Mouse (Mus musculus): ENCODE results near the gene Zfp950.
"Not testable (repeated sequence)": the region's sequence is repeated elsewhere in the genome, so short reads cannot be mapped to it uniquely, and the experiment has no call there.

Zfp950 gene

DNA sequence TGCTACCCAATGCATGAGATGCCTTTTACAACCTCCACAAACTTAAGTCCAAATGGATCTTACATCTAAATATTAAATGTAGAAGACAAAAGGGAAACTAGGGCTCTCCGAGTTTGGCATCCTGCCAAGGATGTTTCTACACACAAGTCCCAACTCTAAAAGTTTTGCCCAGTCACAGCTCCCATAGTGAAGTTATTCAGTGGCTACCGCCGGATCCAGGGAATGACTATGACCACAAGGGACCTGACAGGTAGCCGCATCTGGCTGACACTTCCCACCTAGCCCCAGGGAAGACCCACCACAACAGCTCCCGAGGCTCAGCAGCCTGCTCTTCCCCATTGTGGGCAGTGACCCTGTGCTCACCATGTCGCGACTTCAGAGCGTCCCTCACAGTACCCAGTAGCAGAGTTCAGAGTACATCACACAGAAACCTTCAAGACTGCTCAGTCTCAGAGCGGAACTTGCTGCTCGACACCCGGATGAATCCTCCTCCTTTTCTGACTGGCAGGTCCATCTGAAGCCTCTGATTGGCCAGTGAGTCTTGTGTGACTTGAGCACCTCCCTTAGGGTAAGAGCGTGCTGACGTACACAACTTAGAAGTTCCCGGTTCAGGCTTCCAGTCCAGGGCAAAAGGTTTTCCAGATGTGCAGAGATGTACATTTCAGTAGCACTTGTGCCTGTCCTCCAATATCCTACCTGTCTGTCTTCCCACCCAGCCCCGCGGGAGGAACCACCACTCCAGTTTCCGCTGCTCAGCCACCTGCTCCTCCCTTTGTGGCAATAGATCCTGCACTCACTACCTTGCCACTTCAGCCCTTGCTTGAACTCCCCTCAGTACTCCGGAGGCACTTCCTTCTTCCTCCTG lies at the start of gene Zfp950:
TSS of gene Zfp950 (minus strand) at position 499 of the 865 bp plus-strand sequence.
- DNase-seq (ENCODE audit: low spot score) = peak; percentile 67

DNA sequence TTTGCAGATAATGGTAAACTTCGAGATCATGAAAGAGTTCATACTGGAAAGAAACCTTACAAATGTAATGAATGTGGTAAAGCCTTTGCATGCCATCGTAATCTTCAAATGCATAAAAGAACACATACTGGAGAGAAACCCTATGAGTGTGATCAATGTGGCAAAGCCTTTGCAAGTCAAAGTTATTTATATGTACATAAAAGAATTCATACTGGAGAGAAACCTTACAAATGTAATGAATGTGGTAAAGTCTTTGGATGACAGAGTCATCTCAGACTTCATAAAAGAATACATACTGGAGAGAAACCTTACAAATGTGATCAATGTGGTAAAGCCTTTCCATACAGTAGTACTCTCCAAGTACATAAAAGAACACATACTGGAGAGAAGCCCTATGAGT lies 43.0 kb upstream of the Zfp950 start, which contains the start of gene Gm6020:
TSS of gene Gm6020 (plus strand) at position 301 of the 400 bp plus-strand sequence.
- DNase-seq (ENCODE audit: low spot score) = not testable (repeated sequence)

DNA sequence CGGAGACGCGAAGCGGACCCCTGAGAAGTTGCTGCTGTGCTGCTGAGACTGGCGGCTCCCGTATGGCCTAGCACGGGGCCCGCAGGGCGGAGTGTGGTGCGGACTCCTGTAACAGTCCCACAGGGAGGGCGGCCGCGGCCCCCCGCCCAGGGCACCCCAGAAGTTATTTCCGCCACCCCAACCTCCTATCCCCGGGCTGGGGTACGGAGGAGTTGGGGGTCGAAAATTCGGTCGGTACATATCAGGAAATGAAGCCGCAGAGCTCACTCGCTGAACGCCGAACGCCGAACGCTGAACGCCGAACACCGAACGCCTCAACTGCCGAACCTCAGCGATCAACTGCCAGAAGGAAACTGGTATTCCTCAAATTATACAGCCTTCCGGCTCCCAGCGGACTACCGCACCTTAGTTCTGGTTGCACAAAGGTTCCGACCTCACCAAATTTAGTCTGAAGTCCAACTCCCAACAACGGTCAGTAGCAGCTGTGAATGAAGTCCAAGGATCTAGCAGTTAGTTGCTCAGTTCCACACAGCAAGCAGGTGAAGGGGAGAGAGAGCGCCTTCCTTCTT lies 35.2 kb upstream of the Zfp950 start, which contains the start of gene Gm7102:
TSS of gene Gm7102 (minus strand) at position 554 of the 569 bp plus-strand sequence.
- DNase-seq (ENCODE audit: low spot score) = no peak

DNA sequence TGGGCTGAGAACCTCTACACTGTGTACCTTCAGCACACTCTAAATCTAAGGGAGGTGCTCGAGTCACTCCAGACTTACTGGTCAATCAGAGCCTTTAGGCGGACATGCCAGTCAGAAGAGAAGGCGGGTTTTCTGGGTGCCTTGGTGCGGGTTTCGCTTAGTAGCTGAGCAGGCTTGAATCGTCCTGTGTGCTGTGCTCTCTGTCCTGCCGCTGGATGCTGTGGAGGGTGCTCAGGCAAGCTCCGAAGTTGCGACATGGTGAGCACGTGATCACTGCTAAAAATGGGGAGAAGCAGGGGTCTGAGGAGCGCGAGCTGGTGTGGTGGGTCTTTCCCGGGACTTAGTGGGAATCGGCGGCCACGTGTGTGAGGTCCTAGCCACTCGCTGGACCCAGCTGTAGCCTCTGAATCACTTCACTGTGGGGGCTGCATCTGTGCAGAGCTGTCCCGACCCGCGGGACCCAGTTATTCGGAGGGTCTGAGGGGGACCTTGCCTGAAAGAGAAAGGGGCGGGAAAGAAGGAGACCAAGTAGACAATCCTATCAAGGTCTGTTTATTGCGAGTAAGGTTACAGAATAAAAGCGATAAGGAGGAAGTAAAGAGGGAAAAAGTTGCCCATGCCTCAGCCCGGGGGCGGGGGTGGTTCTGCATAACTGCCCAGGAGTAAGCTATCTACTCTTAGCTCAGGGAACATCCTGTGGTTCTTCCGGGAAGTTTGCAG lies 11.2 kb upstream of the Zfp950 start:
- peak; percentile 28 for DNase-seq (ENCODE audit: low spot score)

DNA sequence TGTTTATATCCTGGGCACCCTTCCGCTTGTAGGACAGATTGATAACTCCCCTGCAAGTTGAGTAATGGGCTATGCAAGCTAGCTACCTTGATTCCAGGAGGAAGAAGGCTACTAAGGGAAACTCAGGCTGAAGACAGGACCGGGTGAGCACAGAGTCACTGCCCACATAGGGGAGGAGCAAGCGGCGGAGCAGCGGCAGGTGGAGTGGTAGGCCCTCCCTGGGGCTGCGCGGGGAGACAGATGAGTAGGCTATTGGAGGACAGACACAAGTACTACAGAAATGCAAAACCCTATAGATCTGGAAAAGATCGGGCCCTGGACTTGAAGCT lies 10.7 kb upstream of the Zfp950 start:
- DNase-seq (ENCODE audit: low spot score) = peak; percentile 43

DNA sequence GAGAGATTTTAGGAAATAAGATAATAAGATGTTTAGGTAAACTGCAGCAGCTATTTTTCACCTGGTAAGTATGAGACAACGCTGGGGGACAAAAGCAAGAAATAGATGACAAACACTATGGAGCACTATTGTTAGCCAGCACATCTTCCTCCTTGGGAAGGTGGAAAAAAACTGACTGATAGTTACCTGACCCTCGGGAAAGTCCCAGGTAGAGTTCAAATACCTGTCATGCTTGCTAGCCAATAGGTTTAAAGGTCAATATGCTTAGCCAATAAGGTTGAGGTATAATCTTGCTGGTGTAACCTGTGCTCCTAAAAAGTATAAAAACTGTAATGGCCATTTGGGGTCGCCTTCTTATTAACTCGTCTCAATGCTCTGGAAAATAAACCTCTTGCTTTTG lies 659 bp upstream of the Zfp950 start:
- no peak for DNase-seq (ENCODE audit: low spot score)

DNA sequence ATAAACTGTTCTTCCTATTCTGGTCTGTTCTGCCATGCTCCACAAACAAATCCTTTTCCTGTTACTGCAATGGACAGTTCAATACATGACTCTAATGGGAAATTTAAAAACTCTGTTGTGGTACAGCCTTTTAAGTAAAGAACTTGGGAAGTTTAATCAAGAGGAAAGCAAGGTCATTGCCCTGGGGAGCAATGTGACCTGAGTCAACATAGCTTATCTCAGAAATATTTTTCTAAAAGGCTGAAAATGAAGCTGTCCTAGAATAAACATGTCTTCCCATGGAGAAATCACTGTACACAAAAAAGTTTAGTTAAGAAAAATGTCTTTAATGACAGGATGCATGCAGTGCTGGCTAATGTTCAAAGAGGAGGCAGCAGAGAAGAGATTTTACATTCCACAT lies 2.0 kb downstream of the Zfp950 start:
- DNase-seq (ENCODE audit: low spot score) = no peak

DNA sequence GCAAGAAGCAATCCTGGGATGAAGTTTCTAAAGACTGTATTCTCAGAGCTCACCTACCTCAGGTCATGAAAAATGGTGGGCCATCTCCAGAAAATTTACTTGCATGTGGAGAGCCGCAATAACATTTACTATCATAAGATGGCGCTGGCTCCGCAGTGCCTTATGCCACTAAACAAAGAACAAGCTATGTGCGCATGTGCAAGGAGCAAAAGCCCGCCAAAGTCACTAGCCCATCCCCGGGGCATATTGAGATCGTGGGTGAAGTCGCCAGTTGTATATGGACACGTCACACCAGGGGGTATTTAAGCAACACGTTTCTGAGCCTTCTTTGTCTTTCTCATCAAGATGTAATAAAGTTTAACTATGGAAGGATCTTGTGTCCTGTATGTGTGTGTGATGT lies 9.5 kb downstream of the Zfp950 start:
- no peak for DNase-seq (ENCODE audit: low spot score)

DNA sequence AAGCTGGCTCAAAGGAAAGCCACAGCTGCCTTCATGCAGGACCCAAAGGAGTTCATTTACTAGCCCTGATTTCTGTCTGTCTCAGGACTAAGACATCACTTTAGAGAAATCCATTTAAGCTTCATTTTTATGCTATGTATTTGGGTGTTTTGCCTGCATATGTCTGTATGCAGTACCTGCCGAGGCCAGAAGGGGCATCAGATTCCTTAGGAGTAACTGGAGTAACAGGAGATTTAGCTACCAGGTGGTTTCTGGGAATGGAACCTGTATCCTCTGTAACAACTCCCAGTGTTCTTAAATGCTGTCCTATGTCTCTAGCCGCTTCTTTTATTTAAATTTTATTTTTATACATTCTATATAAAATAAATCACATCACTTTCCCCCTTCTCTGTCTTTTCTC lies 30.5 kb downstream of the Zfp950 start:
- no peak for DNase-seq (ENCODE audit: low spot score)

DNA sequence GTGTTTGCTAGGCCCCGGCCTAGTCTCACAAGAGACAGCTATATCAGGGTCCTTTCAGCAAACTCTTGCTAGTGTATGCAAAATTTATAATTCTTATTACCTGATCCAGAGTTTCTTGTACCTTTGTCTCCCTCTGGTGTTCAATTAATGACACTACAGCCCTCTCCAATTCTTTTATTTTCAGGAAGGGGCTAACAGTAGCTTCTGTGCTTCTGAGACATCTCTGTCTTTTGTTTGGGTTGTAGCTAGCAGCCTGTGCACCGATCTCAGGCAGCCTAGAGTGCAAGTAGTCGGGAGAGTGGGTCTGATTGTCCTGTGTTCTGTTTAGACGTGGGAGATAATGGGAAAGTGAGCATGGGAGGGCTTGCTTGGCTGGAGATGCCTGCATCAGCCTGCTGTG lies 42.9 kb downstream of the Zfp950 start:
- DNase-seq (ENCODE audit: low spot score) = no peak

DNA sequence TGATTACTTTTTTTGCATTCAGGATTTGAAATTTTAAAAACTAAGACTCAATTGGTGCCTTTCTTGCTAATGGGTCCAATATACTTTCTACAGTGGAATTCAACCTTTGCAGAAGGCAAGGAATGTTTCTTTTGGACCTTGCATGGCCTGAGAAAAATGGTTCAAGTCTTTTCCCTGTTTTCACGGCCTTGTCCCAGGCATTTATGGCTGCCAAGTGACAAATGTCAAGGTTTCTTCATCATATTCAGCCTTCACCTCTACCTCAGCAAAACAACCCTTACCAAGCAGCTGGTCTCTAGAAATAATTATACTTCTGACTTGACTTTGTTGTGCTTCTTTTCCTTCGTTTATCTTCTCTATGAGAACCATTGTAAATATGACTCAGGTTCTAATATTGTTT lies 43.9 kb downstream of the Zfp950 start:
- DNase-seq (ENCODE audit: low spot score) = no peak

DNA sequence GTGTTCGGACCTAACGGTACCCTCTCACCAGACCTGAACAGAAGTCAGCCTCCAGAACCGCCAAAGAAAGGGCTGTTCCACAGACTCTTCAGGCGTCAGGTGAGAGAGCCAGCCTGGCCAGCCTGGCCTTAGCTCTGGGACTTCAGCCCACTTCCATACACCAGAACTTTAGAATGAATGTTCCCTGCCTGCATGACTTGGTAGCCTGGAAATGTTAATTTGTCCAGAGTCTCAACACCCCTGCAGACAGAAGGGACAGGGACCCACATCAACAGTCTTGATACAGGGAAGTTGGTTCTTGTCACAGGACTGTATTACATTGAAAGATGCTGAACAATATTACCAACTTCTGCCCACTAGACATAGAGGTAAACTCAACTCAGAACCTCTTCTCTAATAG lies 50.1 kb downstream of the Zfp950 start:
- DNase-seq (ENCODE audit: low spot score) = no peak

DNA sequence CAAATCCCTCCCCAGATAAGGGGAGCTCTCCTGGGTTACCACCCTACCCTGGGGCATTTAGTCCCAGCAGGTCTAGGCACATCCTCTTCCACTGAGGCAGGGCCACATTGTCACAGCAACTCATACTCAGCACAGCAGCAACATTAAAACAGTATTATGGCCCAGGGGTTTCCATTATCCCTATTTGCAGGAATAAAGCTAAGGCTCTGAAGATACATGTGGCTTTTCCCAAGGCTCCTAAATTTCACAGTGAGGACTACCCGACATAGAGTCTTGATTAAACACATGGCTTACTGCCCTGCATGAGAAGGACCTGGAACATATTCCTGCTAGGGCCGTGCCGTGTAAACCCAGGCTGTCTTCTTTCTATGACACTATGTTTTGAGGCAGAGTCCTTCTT lies 51.6 kb downstream of the Zfp950 start:
- no peak for DNase-seq (ENCODE audit: low spot score)

DNA sequence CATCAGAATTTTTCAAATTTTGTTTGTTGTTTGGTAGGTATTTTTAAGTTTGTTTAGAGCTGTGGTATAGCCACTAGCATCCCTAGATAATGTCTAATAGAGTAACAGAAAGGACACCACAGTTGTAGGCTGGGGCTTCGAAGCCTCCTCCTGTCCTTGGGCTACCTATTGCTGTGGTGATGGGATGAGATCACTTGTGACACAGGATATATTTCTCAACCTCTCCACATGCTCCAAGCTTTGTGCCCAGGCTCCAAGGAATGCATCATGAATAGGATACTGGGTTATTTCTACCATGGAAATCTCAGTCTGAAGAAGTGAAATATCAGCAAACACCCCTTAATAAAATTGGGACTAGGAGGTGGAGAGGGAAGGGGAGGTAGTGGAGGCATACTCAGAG lies 52.9 kb downstream of the Zfp950 start:
- DNase-seq (ENCODE audit: low spot score) = no peak

DNA sequence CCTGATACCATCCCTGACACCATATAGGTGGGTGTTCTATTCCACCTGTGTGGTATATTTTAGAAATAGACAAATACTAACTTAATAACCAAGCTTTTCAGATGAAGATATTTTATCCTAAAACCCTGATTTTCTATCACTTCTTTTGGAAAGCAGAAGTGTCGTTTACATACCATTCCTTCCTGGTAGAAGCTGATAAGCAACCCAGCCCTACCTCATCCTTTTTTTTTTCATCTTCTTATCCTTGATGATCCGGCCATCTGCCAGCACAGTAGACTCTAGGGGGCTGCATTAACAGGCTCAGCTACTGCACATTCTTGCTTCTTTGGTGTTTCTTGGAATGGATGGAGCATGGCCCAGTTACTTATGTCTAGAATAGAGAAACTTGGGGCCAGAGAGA lies 55.4 kb downstream of the Zfp950 start:
- no peak for DNase-seq (ENCODE audit: low spot score)

DNA sequence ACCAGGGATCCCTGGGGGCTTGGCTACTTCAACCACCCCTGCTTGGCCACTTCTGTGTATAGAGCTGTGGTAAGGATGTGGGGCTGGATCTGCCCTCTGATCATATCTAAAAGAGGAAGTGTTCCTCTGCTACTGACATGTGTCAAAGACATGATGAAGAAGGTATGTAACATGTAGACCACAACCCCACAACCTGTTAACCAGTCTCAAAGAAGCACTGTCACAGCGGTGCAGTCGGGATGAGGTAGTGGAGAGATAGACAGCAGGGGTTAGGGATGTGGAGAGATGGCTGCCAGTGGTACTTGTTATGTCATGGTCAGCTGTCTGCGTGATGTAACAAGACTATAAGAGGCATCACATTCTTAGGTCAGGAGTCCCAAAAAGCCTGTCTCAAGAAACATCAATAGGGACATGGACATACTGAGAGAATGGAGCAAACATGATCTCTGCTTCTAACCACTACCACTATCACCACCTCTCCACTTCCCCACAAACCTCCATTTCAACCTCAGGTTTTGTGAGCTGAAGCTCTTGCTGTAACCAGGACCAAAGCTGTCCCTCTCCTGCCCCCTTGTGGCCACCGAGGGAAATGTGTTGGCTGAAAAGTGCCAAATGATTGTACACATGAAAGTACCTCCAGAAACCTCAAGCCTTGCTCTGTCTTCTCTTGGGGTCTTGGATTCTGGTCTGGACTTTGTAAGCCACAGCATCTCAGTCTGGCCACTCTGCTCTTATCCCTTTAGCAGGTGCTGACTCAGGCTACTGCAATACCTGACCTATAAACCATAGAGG lies 56.3 kb downstream of the Zfp950 start:
- peak; percentile 84 for DNase-seq (ENCODE audit: low spot score)

DNA sequence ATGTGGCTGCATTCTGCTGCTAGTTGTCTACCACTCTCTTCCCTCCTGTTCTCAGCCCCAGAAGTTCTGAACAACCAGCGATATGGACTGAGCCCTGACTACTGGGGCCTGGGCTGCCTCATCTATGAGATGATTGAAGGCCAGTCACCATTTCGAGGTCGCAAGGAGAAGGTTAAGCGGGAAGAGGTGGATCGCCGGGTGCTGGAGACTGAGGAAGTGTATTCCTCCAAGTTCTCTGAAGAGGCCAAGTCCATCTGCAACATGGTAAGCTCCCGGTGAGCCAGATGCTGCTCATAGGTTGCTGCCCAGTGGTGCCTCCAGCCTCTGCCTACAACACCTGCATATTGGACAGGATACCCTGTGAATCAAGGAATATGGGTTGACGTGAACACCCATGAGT lies 57.6 kb downstream of the Zfp950 start:
- DNase-seq (ENCODE audit: low spot score) = no peak

DNA sequence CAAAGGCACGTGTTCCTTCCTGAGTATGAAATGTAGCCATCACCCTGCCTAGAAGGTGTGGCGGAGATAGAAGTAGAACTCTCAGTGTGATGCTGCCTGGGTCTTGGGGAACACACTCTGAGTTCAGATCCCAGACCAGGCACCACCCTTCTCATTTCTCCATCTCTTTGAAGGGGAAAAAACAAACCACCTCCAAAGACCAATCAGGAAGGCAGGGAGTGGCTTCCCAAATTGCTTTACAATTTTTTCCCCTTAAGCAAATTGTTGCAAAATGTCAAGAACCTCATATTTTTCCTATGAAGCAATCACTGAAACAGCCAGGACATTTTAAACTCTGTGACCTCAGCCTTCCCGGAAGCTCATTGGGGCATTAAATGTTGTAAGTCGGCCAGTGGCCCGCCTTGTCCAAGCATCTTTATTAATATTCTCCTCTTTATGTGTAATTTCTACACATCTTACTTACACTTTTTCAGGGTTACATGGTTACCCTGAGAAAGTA lies 60.3 kb downstream of the Zfp950 start:
- no peak for DNase-seq (ENCODE audit: low spot score)

DNA sequence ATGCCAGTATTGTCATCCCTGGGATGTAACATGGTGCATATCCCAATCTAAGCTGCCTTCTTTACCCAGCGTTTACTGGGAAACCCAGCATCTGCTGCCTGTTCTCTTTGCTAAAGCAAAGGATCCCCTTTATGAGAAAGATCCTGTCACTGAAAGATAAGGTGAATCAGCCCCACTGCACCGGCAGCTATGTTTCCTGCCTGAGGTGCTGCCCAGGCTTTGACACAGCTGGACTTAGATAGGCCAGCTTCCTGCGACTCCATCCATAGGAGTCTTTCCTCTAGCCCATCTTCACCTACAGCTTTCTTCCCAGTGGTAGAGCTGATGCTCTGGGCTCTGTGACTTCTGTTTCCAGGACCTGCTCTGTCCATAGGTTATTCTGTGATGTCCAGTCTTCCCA lies 62.0 kb downstream of the Zfp950 start:
- DNase-seq (ENCODE audit: low spot score) = no peak

DNA sequence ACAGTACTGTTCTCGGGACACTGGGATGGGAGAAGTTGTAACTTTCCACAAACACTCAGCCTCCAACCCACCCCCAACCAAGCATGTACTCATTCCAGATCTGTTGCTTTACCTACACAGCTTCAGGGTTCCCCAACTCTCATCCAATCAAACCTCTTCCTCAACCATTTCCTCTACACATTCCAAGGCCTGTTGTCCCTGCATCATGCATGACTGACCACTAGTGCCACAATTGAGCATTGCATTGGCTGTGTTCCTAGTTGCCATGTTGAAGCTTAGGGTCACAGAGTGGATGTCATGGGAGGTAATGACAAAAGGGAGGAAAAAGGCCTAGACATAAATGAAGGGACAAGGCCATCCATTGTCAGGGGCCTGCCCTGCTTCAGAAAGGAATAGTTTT lies 75.6 kb downstream of the Zfp950 start:
- DNase-seq (ENCODE audit: low spot score) = no peak

DNA sequence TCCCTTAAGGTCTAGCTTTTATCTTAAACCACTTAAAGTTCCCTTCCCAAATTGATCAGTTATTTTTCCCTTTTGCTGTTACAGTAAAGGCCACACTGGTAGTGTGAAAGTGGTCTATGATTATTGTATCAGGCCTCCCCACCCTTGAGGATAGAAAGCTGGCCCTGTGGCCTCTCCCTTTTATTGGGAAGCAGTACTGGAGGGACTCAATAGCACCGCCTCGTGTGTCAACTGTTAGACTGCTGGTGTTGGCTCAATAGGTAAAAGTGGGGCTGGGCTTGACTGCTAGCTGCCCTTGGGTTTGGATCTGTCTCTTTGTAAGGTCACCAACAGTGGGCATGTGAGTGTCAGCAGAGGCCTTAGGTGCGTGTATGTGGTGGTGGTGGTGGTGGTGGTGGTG lies 76.3 kb downstream of the Zfp950 start:
- DNase-seq (ENCODE audit: low spot score) = no peak

DNA sequence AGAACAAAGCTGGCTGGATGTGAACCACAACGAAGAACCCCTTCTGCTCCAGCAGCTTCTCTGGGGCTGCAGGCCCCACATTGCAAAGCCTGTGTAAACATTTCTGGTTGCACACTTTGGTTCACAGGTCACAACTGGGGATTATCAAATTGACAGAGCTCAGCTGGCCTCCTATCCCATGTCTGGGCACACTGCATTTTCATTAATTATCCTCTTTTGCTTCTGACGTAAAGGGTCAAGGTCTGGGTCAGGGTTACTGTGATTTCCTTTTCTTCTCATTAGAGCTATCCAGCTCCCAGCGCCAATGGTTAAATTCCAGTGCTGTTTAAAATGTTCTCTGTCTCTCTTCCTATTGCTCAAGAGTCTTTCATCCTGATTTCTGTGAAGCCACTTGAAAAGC lies 83.1 kb downstream of the Zfp950 start:
- DNase-seq (ENCODE audit: low spot score) = no peak
